Mouse (Mus musculus) liver, embryonic 14.5 days (tissue): ENCODE results near the gene Tfeb.

Experiments used
- CTCF ChIP-seq: IDR thresholded peaks from 2 replicates; pipeline ENCODE4 v1.5.1; 2016; ENCODE audit warnings: antibody characterized with exemption, low read depth, control low read depth
- EP300 ChIP-seq: IDR thresholded peaks from 2 replicates; pipeline ENCODE4 v1.6.1; 2016; ENCODE audit warnings: antibody characterized with exemption, low read depth

DNA sequence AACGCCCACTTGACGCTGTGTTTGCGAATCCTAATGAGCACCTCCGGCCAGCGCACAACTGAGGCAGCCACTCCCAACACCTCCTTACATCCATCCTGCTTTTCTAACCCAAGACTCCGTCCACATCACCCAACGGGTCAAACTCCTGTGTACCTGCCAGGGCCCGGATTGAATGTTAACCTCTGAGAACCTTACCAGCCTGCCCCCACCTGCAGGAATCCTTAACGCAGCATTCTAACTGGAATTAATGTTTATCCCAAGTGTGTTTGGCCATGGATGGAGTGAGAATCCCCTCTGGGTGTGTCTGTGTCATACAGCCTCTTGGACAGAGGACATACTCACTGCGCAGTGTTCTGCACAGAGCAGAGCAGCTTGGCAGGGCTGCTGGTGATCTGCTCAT lies 38.7 kb upstream of the Tfeb start:
- TF ChIP-seq CTCF (no peak), EP300 (no peak)
